Mouse (Mus musculus): ENCODE results near the gene Gm3298.
"Not testable (repeated sequence)": the region's sequence is repeated elsewhere in the genome, so short reads cannot be mapped to it uniquely, and the experiment has no call there.

Gm3298 gene

DNA sequence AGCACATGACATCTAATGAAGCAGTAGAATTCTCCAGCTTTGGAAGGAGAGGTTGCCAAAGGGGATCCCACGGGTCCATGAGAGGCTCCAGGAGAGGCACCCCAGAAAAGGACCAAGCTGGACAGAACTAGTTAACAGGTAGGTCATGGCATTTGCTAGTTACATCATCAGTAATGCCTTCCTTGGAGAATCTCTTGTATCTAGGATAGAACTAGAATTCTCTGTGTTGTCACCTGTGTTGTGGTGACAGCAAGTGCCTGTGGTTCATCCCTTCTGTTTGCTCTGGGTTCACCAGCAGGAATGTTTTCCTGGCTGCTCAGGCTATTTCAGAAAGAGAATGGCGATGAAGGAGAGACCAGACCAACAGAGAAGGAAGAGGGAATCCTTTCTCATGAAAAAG lies at the start of gene Gm3298:
Gene Gm3298, plus strand, starts transcription at position 301 of the 400 bp plus-strand sequence.
- DNase-seq (ENCODE audit: low read depth, low spot score); H3K36me3 ChIP-seq (ENCODE audit: control insufficient read depth, insufficient read depth, low read length, poor library complexity, severe bottlenecking); H3K27me3 ChIP-seq (ENCODE audit: control insufficient read depth, insufficient read depth, low read length, poor library complexity, severe bottlenecking): not testable (repeated sequence)

- H3K27me3 ChIP-seq (ENCODE audit: control insufficient read depth, insufficient read depth, low read length, poor library complexity, severe bottlenecking); DNase-seq (ENCODE audit: low read depth, low spot score); H3K36me3 ChIP-seq (ENCODE audit: control insufficient read depth, insufficient read depth, low read length, poor library complexity, severe bottlenecking): not testable (repeated sequence)
Observed at GRCm38 (mm10) chr14:4983635-4984034, 32.1 kb upstream of the Gm3298 start, which contains the start of gene Gm8297. Gene Gm8297, plus strand, starts transcription at chr14:4983935.

DNA sequence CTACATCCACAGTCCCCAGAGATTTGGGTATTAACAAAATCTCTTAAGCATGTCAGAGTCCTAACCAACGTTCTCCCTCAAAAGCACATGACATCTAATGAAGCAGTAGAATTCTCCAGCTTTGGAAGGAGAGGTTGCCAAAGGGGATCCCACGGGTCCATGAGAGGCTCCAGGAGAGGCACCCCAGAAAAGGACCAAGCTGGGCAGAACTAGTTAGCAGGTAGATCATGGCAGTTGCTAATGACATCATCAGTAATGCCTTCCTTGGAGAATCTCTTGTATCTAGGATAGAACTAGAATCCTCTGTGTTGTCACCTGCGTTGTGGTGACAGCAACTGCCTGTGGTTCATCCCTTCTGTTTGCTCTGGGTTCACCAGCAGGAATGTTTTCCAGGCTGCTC lies 34.6 kb downstream of the Gm3298 start, which contains the start of gene 4930555G01Rik:
Gene 4930555G01Rik, plus strand, starts transcription at position 301 of the 400 bp plus-strand sequence.
- DNase-seq (ENCODE audit: low read depth, low spot score); H3K36me3 ChIP-seq (ENCODE audit: control insufficient read depth, insufficient read depth, low read length, poor library complexity, severe bottlenecking): not testable (repeated sequence)

More for the DNA sequence above, 34.6 kb downstream of the Gm3298 start, which contains the start of gene 4930555G01Rik:
- H3K27me3 ChIP-seq (ENCODE audit: control insufficient read depth, insufficient read depth, low read length, poor library complexity, severe bottlenecking), result not testable (repeated sequence)
